Mouse (Mus musculus) erythroblast, embryonic 14.5 days (primary cell): ENCODE results near the gene Cd22.

Source experiments
- GATA1 ChIP-seq: IDR thresholded peaks from 2 replicates; pipeline ENCODE4 v1.6.1; 2012; ENCODE audit warnings: low read length, inconsistent platforms, mixed read lengths
- TAL1 ChIP-seq: IDR thresholded peaks from 3 replicates; pipeline ENCODE4 v1.6.1; 2012; ENCODE audit warnings: low read length, inconsistent platforms, mixed read lengths

DNA sequence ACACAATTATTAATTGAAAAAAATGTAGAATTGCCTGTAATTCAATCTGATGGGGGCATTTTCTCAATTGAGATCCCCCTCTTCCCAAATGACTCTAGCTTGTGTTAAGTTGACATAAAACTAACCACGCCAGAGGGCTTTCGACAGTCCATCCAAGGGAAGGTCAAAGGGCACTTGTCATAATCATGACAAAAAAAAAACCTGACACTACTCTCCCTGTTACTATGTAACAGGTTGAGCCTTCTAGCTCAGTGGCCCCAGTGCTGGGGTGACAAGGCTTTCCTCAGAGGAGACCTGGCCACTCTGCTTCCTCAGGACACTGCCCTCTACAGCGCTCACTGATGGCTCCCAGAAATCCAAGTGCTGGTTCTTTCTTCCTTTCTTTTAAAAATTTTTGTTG lies 55.8 kb downstream of the Cd22 start:
- TF ChIP-seq GATA1, result no peak
- TF ChIP-seq TAL1, result no peak
